Mouse (Mus musculus) layer of hippocampus, adult 8-10 months (tissue): ENCODE measurements around the gene Irx6. TPM values are rescaled to one million over a fixed set of nuclear protein-coding genes. Genes with fewer than 3 reads are reported as not detected.

Source experiments
- DNase-seq, 2 experiments: peaks; one replicate each; pipeline ENCODE4 v3.0.0; 2022; ENCODE audit warnings: low spot score in 2 of 2
- total RNA-seq, 4 experiments: library from RNA; stranded (reverse); gene quantifications; 2 replicates each; pipeline ENCODE4 v1.2.4; 2022

Irx6 gene
- under 1 TPM; 0.20 to 0.43 (median 0.26) TPM for total RNA-seq

- no peak for DNase-seq
These were observed at the start of gene Irx6 for GRCm38 (mm10) chr8:92674244-92675128. Irx6 (plus strand) TSS chr8:92674288.

- DNase-seq: no peak
These were observed 45.1 kb upstream of the Irx6 start for GRCm38 (mm10) chr8:92628711-92629650.

DNA sequence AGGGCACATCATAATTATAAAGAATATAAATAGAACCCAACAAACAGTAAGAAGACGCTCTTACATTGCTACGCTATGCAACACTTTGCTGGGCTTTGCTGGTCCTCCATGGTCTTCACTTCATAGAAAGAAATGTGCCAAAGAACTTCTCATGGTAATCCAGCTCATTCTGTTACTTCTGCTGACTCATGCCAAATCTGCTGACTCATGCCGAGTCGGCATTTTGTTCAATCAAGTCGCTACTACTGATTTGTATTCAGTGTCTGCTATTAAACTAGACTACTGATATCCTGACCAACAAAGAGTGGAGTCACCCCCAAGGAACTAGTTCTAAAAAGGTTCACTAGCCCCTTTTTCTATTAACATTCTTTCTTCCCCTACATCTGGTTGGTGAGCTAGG, 40.9 kb upstream of the Irx6 start:
- DNase-seq: no peak

DNA sequence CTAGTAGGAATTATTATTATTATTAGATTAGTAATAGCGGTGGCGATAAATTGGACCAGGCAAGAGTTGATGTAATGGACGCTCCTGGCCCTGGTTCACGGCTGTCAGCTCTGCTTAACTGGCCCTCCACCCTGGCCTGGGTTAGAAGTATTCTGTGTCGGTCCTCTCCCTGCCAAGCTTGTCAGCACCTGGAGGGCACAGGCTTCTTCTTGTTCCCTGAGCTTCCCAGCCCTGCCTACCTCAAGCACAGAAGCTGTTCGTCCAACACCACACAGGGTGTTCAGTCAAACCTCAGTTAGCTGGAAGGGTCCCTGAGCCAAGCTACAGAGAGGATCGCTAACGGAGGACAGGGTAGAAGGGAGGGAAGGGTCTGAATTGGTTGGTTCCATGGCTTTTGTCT, 33.3 kb upstream of the Irx6 start:
- no peak for DNase-seq

DNA sequence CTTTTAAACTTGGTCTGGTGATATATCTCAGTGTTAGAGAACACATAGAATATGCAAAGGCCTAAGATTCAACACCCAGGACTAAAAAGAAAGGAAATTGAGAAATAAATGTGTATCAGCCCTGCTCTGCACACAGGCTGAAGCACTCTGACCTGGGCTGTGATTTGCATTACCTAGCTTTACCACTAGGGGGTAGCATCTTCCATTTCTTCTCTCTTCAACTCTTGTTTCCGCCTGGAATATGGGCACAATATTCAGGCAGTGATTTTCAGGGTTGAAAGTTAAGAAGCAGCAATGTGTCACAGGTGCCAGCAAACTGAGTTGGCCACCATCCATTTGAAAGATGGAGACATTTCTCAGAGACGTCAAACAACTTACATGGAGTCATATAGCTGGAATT, 27.5 kb upstream of the Irx6 start:
- DNase-seq: no peak

GRCm38 (mm10) chr8:92664207-92664606, 9.9 kb upstream of the Irx6 start:
- DNase-seq: no peak

DNA sequence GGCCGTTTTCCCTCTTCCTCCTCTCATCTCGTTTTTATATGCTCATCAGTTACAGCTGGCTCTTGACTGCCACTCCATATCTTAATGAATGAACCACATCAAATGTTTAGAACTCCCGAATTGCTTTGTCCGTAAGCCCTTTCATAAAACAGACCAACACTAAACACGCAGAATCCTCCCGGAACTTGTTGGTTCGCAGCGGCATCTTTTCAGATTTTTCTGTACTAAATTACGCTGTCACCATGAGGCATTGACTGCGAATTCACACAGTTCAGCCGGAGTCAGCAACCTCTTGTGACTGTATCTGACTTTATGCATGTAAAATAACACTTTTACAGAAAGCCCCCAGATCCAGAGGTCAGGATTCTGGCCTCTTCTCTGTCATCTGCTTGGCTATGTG, 3.9 kb upstream of the Irx6 start:
- no peak for DNase-seq

- no peak for DNase-seq
These were observed 3.4 kb upstream of the Irx6 start for GRCm38 (mm10) chr8:92670656-92671195.

DNA sequence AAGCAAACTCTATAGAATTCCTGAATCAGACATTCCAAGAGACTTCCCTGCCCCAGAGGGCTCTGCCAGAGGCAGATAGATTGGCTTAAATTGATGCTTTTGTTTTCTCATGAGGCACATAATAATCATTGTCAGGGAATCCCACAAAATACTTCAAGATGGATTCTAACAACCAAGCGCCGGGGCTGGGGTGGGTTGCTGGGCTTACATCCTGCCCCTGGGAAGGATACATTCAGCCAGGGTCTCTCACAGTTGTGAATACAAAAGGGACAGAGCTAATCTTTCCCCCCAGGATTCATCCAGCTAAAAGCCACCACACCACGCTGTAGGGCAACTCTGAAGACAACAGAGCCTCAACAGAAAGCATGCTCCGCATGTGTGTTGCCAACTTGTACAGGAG, 2.2 kb upstream of the Irx6 start:
- no peak for DNase-seq

GRCm38 (mm10) chr8:92673101-92673500, 987 bp upstream of the Irx6 start:
- DNase-seq: no peak

DNA sequence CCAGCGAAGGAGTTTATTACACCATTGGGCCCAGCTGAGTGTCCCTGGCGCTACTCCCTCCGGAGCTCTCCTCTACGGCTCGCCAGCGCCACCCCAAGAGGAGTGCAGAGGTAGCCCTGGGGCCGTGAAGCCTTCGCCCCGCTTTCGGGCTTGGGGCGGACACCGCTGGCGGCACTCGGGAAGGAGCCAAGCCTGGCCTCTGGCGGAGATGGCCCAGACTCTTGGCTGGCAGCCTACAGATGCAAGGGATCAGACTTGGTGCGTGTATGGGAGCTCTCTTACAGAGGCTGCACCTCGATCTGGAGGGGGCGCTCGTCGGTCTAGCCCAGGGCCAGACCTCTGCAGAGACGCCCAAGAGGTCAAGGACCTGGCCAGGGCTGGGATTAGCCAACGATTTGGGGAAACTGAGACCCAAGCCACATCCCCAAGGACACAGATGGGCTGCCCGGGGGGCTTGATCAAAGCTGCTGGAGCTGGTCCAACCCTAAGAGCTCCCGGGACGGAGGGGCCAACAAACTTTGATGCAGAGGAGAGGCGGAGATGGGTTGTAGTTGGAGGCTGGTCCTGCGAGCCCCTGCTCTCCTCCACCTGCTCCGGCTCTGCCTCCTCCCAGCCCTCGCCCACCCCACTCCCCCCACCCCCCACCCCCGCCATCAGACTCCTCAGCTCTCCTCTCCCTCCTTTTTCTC, 389 bp upstream of the Irx6 start:
- DNase-seq: peak in 1 of 2 experiments; percentile 17

- DNase-seq: no peak
These were observed 4.3 kb downstream of the Irx6 start for GRCm38 (mm10) chr8:92678407-92678806.

- DNase-seq: no peak
These were observed 23.3 kb downstream of the Irx6 start for GRCm38 (mm10) chr8:92697361-92697760.

- DNase-seq: no peak
These were observed 24.3 kb downstream of the Irx6 start for GRCm38 (mm10) chr8:92698411-92698810.

DNA sequence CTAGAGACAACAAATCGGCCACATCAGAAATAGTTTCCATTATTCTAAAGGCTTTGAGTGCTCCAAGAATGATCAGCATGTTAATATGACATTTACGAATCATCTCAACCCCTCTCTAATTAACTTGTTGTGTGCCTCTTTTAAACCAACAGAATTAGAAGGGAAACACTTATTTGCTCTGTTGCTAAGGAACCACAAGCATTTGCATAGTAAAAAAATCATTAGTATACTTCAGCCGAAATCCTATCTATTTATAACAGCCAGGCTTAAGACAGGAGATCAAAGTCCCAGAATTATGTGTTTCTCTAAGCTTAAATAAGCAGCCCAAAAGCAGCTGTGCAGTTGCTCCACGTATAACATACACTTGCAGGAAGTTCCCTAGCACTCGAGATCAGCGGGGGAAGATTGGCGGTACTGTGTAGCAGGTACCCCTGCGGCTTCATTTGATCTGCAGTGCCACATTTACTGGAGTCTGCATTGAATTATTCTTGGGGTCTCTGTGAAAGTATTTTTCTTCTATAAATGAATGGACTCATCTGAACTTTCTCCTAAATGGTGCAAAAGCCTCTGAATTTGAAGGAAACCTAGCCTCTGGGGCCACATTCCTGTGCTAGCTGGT, 25.9 kb downstream of the Irx6 start:
- DNase-seq: no peak

- no peak for DNase-seq
These were observed 29.3 kb downstream of the Irx6 start for GRCm38 (mm10) chr8:92703375-92703774.

- DNase-seq: no peak
These were observed 32.2 kb downstream of the Irx6 start for GRCm38 (mm10) chr8:92706311-92706710.

DNA sequence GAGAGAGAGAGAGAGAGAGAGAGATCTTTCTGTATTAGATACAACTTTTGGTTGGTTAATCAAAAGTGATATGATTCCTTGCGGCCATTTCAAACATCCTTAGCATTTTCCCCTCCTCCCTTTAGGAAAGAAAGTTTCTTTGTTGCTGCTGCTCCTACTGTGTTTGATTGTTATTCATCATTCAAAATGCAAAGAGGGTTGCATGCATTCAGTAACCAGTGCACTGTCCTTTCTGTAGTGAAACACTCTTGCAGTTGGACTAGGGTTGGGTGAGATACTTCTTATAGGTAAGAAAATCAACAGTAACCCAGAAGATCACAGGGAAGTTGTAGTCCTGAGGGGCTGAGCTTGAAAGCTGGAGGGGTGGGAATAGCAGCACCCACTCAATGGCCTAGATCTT, 39.2 kb downstream of the Irx6 start:
- no peak for DNase-seq

GRCm38 (mm10) chr8:92717418-92717817, 43.3 kb downstream of the Irx6 start:
- no peak for DNase-seq

- DNase-seq: no peak
These were observed 44.0 kb downstream of the Irx6 start for GRCm38 (mm10) chr8:92718057-92718456.
